Mouse (Mus musculus) ES-Bruce4 (cell line): ENCODE results near the gene Bloc1s6.

Source experiments
- CTCF ChIP-seq: IDR thresholded peaks from one replicate; pipeline ENCODE4 v1.8.1; 2011; ENCODE audit warnings: low read depth, low read length
- POLR2A ChIP-seq: IDR thresholded peaks from one replicate; pipeline ENCODE4 v1.8.1; 2011; ENCODE audit warnings: low read length; ENCODE audit not compliant: insufficient read depth

GRCm38 (mm10) chr2:122776823-122777222 is 38.5 kb downstream of the Bloc1s6 start:
- TF ChIP-seq CTCF (no peak), POLR2A (no peak)
